Mouse (Mus musculus): Measurements from ENCODE around the gene Apobec1. TPM values are rescaled to one million over a fixed set of nuclear protein-coding genes. Genes with fewer than 3 reads are reported as not detected.
A peak's percentile ranks its signal among the peaks of the same experiment; 100 is the strongest.
"Not testable (repeated sequence)": the region's sequence is repeated elsewhere in the genome, so short reads cannot be mapped to it uniquely, and the experiment has no call there.

The Apobec1 gene
- total RNA-seq, 1 experiment from 2014 or later, result 8.8 TPM

DNA sequence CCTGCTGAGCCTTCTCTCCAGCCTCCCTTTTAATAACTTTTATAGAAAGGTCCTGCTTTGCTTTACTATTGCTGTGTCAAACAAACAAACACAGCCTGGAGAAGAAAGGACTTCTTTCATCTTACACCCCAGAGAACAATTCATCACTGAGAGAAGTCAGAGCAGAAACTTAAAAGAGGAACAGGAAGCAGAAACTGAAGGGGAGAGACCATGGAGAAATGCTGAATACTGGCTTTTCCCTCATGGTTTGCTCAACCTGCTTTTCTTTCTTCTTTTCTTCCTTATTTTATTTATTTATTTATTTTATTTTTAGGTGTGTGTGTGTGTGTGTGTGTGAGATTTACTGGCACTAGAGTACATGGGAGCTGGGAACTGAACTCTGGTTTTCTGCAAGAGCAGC lies 2.0 kb upstream of the Apobec1 start:
- DNase-seq, result no peak

DNA sequence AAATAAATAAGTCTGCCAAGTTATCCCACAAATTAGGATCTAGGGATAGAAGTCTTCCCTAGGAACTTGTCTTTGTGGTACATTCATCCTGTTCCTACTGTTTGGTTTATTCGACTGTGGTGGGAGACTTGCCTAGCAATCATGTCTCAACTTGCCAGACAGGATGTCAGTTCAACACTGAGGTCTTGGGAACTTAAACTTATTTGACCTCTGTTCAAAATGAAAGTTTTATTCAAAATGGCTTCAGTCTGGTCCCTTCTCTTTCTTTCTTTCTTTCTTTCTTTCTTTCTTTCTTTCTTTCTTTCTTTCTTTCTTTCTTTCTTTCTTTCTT lies 713 bp upstream of the Apobec1 start:
- DNase-seq, result no peak

DNA sequence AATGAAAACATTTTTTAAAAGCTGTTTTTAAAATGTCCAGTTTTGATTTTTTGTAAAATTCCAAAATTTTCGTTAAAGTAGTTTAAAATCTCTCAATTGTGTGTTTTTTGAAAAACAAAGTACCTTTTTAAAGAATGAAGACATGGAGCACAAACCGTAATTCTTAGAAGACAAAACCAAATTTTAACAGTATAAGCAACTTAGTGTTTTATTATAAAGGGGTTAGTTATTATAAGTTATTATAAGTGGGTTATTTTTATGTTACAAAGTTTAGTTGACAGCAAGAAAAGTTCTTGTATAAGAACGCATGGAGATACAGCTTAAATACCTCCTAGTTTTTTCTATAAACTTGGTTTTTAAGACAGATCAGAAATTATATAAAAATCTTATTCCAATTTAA lies 629 bp downstream of the Apobec1 start:
- no peak for DNase-seq

DNA sequence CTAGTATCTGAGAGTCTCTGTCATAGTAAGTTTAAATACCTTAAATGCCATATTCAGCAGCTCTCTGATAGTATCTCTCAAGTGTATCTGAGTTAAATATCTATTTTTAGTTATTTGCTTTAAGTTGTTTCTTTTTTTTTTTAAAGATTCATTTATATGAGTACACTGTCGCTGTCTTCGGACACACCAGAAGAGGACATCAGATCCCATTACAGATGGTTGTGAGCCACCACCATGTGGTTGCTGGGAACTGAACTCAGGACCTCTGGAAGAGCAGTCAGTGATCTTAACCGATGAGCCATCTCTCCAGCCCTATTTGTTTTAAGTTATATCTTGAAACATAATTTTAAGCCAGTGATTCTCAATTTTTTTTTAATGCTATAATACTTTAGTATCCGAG lies 1.2 kb downstream of the Apobec1 start:
- no peak for DNase-seq

DNA sequence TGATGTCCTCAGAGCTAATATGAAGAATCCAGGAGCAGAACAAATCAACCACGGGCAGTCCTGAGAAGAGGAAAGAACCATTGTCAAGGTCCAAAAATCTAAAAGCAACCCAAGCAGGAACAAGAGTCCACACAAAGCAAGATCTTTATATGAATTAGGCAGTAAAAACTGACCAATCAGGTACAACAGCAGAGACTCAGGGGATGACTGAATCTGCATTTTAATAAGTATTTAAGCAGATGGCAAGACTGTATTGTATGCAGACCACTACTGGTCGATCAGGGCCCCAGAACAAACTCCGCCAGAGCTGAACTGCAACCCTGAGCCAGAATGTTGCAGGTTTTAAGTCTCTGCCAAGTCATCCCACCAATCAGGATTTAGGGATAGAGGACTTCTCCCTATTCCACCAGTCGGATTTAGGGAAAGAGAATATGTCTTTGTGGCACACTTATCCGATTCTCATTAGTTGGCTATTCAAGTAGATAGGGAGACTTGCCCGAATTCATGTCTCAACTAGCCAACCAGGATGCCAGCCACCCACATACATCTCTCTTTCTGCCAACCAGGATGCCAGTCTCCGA lies 2.1 kb downstream of the Apobec1 start:
- no peak for DNase-seq

DNA sequence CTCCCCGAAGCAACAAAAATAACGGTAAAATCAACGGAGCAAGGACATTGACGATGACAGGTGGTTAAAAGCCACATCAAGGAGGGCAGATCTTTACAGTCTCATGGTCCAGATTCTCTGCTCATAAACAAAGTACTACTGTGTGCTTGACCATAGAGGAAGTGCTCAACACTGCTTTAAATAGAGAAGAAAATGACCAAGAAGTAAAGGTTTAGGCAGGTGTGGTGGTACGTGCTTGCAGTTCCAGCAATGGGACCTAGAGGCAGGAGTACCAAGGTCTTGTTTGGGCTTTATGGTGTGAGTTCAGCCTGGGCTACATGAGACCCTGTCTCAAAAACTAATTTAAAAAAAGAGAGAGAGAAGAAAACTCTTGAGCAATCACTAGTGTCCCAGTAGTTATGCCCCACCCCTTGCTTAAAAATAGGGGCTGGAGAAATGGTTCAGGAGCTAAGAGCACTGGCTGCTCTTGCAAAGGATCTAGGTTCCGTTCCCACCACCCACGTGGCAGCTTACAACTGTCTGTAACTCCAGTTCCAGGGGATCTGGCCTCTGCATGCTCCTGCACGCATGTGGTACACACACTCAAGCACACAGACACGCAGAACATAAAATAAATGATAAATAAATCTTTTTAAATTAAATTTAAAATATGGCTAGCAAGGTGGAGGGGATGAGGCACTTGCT lies 3.0 kb downstream of the Apobec1 start:
- no peak for DNase-seq

DNA sequence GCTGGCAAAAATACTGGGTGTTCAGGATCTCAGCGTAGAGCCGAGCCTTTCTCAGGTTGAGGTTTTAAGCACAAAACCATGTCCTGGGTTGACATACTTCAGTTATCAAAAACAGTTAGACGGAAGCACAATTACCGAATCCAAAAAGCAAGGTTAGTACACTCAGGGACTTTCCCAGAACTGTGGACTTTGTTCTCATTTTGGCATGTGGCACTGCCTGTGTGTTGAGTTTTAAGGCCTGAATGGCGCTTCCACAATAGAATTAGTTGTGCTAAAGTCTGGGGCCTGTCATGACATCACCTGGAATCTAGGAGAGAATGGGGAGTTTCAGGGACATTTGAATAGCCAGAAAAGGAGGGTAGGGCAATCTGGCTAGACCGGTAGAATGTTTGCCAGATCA lies 3.8 kb downstream of the Apobec1 start:
- no peak for DNase-seq

DNA sequence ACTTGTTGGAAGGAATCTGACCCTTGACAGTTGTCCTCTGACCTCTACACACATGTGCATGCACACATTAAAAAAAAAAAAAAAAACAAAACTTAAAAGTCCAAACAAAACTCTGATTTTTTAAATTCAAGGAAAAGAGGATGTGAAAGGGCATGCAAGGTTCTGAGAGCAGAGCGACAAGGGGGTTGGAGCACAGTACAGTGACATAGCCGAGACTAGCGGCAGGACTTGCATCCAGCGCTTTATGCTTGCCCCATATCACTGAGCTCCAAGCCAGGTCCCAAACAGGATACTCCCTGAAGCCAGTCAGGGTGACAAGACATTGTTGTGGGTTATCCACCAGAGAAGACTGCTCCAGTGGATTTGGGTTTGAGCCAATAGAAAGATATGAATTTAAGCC lies 4.2 kb downstream of the Apobec1 start:
- DNase-seq, result no peak

DNA sequence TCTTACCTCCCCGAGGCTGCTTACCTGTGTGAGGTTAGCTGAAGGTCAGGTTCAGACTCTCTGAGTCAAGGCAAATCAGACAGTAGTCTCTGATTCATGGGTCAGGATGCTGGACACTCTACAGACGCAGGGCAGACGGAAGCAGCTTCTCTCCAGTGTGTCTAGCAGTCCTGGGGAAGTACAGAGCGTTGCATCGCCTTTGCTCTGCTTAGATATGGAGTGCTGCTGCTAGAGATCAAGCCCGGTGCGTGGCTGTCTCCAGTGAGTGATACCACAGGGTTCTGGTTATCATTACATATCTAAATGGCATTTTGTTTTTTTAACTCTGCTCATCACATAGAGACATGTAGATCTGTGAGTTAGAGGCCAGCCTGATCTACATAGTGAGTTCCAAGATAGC lies 5.6 kb downstream of the Apobec1 start:
- no peak for DNase-seq

DNA sequence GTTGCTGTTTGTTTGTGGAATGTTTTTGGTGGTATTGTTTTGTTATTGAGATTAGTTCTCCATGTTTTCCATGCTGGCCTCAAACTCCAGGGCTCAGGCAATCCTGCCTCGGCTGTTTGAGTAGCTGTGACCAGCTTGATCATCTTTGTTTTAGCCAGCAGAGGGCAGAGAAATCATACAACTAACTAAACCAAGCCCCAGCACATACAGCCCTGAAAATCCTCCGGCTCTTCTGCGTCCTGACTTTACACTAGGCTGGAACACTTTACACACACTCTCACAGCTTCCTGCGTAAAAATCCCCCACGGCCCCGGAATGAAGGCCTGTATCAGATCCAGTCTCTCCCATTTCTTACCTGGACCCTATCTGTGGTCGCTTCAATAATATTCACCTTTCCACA lies 6.6 kb downstream of the Apobec1 start:
- peak; percentile 42 for DNase-seq

DNA sequence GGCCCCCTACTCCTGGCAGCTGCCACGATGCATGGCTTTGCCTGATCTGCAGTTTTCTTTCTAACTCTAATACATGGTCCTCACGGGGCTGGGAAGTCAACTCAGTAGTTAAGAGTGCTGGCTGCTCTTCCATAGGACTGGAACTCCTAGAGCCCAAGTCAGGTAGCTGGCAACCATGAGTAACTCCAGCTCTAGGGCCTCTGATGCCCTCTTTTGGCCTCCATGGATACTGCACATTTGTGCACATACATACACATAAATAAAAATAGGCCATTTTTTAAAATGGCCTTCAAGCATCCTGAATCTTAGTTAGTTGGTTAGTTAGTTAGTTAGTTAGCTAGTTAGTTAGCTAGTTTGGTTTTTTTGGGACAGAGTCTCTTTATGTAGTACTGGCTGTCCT lies 9.3 kb downstream of the Apobec1 start:
- DNase-seq, result no peak

DNA sequence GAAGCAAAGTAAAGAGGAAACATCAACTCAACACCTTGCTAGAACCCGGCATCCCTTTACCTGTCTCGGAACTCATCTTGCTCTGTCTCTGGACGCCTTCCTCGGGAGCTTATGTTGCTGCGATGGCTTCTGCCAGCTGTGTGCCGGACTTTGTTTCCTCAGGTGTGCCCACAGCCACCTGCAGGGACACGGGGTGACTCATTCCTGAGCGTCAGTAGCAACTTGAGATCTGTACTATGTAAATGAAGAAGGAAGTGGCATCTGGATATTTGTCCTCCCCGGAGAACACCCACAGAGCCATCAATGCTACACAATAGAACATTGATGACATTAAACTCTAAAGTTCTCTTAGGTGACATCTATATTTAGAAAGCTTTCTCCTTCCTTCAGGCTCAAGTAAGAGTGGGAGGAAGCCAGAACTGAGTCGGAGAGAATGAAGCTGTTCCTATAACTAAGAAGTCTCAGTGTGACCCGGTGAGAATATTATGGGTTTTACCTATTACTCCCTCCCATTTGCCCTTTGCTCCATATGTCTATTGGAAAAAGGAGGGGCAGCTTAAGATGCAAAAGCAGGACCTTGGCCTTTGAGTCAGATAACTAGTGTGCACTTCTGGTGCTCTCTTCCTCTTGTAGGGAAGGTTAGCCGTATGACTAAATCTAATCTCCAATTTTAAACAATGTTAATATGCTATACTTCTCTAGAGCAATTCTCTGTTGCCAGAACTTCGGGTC lies 11.1 kb downstream of the Apobec1 start:
- DNase-seq, result no peak

DNA sequence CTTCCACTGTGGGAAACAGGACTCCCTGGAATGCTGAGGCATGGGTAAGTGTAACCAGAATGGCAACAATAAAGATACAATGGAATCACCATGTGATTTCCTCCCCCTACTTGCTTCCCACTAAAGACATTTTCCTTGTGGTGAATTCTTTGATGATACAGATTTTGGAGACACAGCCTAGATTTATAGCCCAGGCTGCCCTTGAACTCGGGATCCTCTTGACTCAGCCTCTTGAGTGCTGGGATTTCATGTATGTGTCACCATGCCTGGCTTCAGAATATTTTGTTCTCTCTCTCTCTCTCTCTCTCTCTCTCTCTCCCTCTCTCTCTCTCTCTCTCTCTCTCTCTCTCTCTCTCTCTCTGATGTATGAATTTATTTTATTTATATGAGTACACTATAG lies 23.2 kb downstream of the Apobec1 start:
- DNase-seq, result no peak

DNA sequence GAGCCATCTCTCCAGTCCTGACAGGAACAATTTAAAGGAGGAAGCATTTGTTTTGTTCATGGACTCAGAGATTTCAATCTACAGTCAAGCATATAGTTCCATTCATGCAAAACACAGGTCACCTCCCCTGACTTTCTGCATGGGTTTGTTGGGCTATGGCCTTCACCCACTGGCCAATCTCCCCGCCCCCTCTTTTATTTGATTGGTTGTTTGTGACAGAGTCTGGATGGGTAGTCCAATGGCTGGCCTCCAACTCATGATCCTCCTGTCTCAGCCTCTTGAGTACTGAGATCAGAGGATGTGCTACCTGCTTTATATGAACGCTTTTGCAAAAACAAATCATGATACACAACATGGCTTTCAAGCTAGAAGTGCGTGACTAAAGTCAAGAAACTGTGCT lies 25.2 kb downstream of the Apobec1 start:
- DNase-seq, result no peak

DNA sequence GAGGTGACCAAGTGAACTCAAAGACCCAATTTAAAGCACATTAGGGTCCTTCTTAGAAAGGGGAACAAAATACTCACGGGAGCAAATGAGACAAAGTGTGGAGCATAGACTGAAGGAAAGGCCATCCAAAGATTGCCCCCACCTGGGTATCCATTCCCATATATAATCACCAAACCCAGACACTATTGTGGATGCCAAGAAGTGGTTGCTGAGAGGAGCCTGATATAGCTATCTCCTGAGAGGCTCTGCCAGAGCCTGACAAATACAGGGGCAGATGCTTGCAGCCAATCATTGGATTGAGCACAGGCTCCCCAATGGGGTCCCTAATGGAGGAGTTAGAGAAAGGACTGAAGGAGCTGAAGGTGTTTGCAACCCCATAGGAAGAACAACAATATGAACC lies 27.2 kb downstream of the Apobec1 start:
- not testable (repeated sequence) for DNase-seq

DNA sequence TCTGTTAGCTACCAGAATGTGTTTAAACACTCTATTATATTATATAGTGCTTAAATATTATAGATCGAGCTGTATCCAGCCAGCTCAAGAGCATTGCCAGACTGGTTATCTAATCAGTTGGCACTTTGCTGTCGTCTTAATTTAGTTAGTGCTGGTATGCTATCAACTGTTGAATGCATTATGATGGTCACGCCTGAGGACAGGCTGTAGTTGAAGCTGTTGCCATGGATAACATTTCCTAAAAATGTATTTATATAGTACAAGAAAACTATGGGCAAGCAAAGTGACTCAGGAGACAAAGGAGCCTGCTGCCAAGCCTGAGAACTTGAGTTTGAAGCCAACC lies 30.7 kb downstream of the Apobec1 start:
- no peak for DNase-seq

DNA sequence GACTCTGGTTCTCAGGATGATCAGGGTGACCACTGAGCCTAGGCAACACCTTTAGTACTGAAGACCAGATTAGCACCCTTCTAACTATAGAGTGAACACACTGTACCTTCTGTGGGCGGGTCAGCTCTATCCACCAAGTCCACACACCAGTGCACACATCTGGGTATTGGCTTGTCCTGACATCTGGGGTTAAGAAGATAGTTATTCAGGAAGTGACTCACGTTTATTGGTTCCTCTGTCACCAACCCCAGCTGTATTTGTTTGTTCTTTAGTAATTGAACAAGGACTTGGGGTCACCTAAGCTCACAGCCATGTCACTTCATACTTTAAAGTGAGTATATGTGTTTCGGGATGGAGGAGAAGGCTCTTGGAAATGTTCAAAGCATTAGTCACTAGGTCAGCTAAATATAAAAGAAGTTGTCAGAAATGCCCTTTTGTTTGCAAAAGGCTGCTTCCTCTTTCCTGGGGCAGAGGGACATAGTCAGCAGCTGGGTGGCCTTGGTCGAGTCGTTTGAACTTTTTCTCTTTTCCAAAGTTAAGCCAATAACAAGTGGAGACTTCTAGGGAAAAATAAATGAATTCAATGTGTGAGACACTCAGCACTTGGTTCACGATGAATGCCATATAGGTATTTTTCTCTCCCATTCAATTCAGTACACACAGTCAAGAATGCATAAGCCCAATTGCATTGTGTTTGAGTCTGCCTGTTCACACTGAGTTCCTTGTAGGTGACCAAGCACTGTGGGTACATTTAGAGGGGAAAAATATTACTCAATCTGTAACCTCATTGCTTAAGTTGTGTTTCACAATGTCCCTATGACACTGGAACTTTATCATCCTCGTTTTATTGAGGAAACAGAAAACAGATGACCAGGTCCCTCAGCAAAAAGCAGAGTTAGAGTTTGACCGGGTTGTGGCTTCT lies 31.3 kb downstream of the Apobec1 start:
- peak; percentile 15 for DNase-seq

DNA sequence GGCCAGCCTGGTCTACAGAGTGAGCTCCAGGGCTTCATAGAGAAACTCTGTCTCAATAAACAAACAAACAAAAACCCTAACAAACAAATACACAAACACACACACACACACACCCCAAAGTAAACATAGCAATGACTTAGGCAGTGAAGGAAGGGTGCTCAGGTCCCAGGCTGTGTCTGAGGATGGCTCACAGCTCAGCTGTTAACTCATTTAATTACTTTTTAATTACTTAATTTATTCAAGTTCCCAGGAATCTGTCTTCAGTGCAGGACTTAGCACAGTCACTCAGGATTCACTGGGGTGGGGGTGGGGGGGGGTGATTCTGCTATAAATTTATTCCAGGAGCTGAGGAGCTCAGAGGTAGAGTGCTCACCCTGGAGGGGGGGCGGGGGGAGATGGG lies 32.5 kb downstream of the Apobec1 start:
- DNase-seq, result no peak

DNA sequence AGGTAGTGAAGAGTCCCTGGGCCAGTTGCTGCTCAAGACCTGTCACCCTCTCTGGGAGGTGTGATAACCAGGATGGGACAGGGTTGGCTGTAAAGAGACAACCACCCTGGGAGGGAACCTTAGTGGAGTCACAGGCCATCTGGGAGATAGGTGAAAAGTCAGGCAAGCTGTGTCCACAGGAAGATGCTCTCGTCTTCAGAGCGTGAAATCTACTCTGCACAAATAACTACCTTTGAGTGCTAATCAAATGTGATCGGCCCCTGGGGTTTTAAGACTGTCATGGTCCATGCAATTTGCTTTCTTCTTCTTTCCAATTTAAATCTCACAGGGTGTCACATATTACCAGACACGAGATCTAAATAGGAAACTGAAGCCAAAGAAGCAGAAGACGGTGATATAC lies 33.1 kb downstream of the Apobec1 start:
- DNase-seq, result no peak

DNA sequence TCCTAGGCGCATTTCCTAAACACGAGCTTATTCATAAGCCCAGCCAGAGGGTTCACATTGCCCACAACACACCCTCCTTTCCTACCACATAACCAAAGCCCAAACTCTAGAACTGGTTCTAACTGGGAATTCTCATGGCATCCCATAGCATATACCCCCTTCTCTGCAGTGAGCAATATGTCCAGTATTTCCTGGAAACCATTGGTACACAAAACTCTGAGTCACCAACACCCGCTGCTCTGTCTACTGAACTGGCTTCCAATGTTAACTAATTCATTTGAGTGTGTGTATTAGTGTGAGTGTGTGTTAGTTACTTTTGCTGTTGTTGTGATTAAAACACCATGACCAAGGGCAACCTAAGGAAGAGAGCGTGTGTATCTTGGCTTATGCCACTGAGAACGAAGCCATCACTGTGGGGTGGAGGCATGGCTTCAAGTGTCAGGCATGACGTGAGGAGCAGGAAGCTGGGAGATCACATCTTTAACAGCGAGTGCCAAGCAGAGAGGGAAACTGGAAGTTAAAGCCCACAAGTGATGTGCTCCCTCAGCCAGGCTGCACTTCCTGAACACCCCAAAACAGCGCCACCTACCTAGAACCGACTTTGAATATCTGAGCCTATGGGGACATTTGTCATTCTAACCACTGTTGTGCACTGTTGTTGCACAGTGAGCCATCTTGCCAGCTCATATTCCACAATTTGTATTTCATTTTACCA lies 37.0 kb downstream of the Apobec1 start:
- no peak for DNase-seq

DNA sequence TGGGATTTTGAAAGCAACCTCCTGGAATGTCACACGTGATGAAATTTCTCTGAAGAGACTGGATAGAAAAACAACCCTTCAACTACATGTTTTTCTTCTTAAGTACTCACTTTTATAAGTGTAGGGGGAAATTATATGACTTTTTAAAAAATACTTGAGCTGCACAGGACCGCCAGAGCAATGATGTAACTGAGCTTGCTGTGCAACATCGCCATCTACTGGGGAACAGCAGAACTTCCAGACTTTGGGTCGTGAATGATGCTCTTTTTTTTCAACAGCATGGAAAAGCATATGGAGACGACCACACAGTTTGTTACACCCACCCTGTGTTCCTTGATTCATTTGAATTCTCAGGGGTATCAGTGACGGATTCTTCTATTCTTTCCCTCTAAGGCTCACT lies 39.8 kb downstream of the Apobec1 start:
- DNase-seq, result peak; percentile 57

DNA sequence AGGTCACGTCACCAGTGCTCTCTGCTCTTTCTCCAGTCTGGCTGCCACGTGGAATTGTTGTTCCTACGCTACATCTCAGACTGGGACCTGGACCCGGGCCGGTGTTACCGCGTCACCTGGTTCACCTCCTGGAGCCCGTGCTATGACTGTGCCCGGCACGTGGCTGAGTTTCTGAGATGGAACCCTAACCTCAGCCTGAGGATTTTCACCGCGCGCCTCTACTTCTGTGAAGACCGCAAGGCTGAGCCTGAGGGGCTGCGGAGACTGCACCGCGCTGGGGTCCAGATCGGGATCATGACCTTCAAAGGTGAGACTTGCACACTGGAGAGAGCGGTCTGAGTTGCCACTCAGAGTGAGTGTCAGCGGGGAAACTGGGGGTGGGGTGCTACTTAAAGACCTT lies 41.2 kb downstream of the Apobec1 start:
- DNase-seq, result no peak

Data from adrenal gland, postnatal 14 days (tissue).